Mouse (Mus musculus) natural killer cell, adult 2 months (primary cell): Measurements from ENCODE around the gene Kat2a.

ENCODE experiments used
- DNase-seq, 2 experiments: peaks; one replicate each; pipeline ENCODE4 v3.0.0; 2022; ENCODE audit warnings: low spot score in 2 of 2

The Kat2a gene

GRCm38 (mm10) chr11:100710528-100710927 lies 1.7 kb downstream of the Kat2a start:
- DNase-seq: no peak

- no peak for DNase-seq
These were observed 3.0 kb downstream of the Kat2a start for GRCm38 (mm10) chr11:100709201-100709810.

DNA sequence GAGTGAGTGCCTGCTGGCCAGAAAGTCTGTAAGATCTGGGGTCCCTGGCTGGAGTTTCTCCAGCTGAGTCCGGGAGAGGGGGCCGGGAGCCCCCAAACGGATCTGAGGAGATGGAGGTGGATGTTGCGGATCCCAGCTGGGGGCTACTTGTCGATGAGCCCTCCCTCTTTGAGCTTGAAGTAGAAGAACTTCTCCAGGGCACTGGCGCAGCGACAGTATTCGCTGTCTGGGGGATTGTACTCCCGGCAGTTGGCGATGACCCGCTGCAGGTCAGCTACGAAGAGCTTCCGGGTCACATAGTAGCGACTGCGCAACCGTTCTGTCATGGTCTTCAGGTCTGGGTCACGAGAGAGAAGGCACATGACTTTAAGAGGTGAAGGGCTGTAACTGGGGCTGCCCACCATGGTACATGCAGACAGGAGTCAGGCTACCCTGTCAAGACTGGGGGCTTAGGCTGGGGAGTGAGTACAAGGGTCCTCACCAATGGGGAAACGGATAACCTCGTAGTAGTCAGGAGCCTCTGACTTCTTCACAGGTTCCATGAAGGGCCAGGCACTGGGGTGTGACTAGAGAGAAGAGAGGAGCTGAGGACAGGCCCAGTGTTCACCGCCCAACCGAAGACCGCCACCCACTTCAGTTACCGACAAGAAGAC lies 7.0 kb downstream of the Kat2a start:
- DNase-seq: no peak

GRCm38 (mm10) chr11:100703851-100704531 lies 8.3 kb downstream of the Kat2a start, which contains the start of gene Dhx58:
TSS of gene Dhx58 (minus strand) at chr11:100704271.
- no peak for DNase-seq

- DNase-seq: no peak
These were observed 8.9 kb downstream of the Kat2a start for GRCm38 (mm10) chr11:100703366-100703765.

GRCm38 (mm10) chr11:100702906-100703305 lies 9.4 kb downstream of the Kat2a start:
- DNase-seq: peak in 1 of 2 experiments; percentile 27

GRCm38 (mm10) chr11:100702081-100702851 lies 10.0 kb downstream of the Kat2a start:
- peak; percentile 56 to 70 for DNase-seq

DNA sequence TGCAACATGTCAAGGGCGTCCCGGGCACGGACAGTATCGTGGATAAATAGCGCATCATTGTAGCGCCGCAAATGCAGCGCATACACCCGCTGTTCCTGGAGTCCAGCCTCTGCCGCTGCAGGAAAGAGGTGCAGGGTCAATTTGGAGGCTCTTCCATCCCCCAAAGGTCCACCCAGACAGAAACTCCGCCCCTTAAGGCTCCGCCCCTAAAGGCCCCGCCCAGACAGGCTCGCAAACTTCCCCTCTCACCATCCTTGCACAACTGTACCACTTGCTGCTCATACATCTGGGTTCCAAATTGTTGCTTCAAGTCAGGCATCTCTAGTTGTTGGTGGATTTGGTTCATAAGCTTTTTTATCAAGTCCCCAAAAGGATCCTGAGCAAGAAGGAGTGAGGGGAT lies 11.0 kb downstream of the Kat2a start:
- DNase-seq: peak; percentile 39 to 56

- no peak for DNase-seq
These were observed 11.6 kb downstream of the Kat2a start for GRCm38 (mm10) chr11:100700710-100701109.

DNA sequence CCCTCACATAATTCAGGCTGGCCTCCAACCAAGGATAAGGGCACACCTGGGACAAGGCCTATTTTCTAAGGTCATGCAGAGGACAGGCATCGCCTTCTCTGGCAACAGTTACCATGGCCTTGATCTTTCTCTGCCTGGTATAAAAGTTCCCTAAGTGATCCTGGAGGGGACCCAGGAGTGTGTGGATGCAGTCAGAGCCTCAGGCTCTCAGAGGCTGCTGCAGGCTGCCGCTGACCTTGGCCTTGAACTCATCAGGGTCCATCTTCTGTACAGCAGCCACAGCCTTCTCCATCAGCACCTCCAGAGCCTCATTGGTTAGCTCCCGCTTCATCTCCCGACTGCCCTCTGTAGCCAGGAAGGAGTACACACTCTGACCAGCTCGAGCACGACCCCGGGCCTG lies 14.3 kb downstream of the Kat2a start:
- DNase-seq: no peak

DNA sequence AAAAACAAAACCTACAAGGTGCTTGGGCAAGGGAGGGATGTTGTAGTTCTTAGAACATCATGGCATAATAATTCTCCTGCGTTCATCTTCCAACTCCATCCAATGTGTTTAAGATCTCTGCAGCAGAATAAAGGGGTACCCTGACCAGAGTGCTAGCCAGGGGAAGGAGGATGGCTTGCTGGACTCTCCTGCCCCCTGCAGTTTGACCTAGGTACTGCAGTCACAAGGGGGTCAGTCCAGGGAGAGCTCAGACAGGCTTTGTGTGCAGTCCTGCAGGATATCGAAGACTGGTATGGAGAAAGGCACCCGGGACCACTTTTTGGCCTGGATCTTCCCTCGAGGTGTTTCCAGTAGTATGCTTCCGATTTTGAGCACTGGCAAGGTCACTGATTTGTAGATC lies 17.3 kb downstream of the Kat2a start:
- DNase-seq: peak; percentile 59 to 76

GRCm38 (mm10) chr11:100693154-100693553 lies 19.1 kb downstream of the Kat2a start:
- no peak for DNase-seq

GRCm38 (mm10) chr11:100692164-100692616 lies 20.1 kb downstream of the Kat2a start, which contains the start of gene Zfp385c:
TSS of gene Zfp385c (minus strand) at chr11:100692455.
- DNase-seq: no peak

- no peak for DNase-seq
These were observed 21.9 kb downstream of the Kat2a start for GRCm38 (mm10) chr11:100690389-100690788.

GRCm38 (mm10) chr11:100688443-100688842 lies 23.8 kb downstream of the Kat2a start:
- DNase-seq: no peak

DNA sequence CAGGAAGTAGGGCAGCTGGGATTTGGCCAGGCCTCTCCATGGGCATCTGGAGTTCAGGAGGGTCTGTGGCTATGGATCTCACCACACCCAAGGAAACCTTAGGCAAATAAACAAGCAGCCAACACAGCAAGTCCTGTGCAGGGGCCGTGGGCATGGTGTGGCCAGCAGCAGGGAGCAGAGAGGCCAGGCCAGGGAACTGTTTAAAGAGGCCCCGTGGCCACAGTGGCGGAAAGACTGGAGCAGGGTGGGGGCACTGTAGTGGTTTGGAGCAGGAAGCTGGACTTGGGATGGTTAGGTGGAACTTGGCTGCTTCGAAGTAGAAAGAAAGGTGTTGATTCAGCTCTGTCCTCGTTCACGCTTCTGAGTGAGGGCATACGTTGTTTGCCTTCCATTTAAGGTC lies 25.0 kb downstream of the Kat2a start:
- DNase-seq: no peak

GRCm38 (mm10) chr11:100685371-100685770 lies 26.9 kb downstream of the Kat2a start:
- DNase-seq: no peak

DNA sequence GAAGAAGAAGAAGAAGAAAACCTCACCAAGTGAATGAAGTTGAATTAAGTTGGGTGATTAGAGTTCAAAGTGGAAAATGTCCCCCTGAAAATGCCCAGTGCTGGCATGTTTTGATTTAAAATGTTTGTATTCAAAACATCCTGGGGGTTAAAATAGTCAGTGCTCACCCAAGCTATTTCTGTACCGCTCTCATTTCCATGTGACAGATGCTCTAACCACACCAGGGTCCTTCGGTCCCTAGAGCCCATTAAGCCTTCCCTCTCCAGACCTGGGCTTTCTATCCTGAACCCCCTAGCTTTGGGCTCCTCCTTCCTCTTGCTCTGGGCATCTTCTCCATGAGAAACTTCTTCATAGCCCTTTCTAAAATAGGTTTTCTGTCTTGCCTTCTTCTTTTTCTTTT lies 28.2 kb downstream of the Kat2a start:
- DNase-seq: no peak

DNA sequence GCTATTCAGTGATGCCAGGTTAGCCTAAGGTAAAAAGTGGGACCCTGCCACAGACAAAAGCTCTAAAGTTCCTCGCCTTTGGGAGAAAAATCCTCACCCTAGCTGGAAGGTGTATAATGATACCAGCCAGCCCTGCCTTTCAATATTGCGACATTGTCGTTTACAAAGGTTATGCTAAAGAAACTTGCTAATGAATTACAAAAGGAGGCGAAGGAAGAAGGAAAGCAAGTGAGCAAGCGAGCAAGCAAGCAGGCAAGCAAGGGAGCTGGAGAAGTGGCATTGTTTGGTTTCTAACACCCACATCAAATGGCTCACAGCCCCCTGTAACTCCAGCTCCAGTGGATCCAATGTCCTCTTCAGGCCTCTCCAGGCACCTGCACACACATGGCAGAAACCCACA lies 29.7 kb downstream of the Kat2a start:
- DNase-seq: no peak

DNA sequence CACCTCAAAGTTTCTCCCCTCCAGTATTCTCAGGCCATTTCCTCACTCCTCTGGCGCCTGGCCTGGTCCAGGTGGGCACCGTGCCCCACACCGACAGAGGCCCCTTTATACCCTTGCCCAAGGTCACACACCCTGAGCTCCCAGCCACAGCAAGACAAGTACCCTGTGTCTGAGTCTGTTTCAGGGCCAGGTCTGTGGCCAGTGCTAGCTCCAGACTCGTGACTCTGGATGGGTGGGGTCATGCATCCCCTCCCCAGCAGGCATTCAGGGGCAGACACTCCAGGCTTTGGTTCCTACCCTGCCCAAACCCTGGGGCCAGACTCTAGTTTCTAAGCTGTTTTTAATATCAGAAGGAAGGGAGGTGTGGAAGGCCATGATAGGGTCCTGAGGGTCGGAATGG lies 30.4 kb downstream of the Kat2a start:
- no peak for DNase-seq

DNA sequence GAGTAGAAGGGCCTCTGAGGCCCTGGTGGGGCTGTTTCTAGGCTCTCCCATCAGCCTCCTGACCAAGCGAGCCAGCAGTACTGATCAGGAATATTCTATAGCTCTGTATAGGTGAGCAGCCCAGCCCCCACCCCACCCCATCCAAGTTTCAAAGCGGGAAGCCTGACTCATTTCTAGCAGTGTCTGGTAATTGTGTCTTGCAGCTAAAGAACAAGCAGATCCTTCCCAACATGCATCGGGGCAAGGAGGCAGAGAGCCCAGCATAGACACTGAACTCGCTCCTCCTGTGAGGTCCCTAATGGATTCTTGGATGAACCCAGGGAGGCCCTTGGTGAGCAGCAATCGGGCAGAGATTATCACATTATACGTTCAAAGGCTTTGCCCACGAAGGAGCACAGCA lies 34.5 kb downstream of the Kat2a start:
- no peak for DNase-seq

DNA sequence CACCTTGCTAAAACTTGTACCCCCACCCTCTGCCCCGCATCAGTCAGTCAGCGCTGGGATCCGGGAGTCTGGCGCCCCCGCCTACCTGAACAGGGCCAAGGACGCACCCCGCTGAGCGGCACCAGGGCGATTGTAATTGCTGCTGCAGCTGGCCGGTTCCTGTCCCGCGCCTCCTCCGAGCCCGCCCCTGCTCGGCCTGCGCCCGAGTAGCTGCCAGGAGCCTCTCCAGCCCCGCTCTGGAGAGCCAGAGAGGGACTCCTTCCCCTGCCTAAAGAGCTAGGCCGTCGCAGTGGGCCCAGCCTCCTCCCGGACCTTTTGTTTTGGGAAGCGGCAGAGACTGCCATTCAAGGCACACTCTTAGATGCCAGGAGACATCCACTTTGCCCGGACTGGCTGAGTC lies 39.1 kb downstream of the Kat2a start:
- DNase-seq: no peak
